Mouse (Mus musculus): ENCODE data around the gene Crygb.
"Not testable (repeated sequence)": the region's sequence is repeated elsewhere in the genome, so short reads cannot be mapped to it uniquely, and the experiment has no call there.

Crygb gene

DNA sequence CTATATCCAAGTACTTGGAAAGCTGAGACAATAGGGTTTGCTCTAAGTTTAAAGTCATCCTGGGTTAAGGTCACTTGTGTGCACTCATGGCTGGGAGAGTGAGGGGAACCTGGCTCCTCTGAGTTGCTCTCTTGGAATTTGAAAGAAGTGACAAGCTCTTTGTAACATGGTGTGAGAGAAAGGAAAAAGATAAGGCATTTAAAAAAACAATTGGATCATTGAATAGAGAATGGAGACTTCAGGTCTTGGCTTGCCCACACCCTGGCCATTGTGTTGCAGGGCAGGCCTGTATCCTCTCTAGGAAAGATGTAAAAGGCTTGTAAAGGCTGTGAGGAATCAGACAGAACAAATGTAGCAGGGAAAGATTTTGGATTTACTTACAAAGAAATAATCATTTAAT, 14.2 kb downstream of the Crygb start:
- no peak for DNase-seq

DNA sequence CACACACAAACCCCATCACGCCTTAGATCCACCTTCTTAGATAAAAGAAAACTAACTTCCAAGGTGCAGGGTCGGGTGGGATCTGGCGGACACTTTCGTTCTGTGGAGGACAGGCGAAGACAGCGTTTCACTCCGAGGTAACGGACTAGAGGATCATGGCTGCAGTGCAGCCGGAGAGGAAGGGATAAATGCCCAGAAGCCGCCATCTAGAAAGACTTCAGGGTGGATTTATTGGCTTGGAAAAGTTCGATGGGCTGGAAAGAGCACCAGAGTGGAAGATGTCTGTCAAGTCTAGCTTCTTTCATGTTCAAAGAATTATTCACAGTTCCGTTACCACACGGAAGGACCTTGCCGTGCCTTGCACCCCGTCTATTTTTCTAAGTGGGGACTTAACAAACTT, 17.9 kb downstream of the Crygb start:
- no peak for DNase-seq

DNA sequence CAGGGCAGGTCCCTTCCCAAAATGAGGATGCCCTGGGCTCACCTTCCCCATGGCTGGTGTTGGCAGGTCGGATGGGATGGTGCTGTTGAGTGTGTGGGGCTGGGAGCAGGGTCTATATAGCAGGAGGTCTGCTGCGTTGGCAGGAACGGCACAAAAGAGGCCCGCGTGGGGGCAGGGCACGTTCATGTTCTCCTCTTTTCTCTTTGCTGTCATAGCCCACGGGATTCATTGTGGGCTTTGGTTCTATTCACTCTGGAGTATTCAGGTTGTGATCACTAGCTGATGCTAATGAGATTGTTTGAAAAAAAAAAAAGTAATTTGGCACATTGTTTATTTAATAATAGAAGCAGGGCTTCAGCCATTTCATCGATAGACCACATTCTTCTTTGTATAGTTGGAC, 18.7 kb downstream of the Crygb start, which contains the start of gene Crygd:
Crygd (minus strand) TSS at position 101 of the 400 bp plus-strand sequence.
- no peak for DNase-seq

DNA sequence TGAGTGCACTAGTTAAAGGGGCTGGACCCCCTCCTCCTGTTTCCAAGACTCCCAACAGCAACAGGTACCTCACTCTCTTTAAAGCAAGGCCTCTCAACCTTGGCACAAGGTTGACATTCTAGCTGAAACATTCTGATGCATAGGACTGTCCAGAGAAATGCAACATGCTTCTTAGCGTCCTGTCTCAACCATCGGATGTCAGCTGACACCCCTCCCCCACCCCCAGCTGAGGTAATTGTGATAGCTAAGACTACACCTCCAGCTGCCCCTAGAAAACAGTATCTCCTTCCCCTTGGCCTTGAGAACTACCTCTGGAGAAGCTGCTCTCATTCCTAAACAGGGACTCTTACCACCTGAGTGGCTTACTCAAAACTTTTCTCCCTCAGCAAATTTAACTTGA, 29.9 kb downstream of the Crygb start:
- DNase-seq, result no peak

DNA sequence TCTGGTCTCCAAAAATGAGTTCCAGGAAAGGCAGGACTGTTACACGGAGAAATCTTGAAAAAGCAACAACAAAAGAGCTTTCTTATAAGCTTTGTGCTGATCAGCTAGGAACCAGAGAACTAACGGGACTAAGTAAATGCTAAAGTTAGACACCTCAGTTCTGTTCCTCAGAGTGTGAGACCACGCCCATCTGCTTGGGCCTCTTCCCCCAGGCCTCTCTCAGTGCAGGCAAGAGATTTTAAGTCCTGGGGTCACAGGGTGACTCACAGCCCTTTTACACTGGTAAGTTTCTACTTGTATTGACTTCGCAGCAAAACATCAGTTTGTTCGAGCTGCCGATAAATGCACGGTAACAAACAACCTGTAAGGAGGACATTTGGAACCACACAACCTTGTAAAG, 30.4 kb downstream of the Crygb start:
- DNase-seq, result no peak

DNA sequence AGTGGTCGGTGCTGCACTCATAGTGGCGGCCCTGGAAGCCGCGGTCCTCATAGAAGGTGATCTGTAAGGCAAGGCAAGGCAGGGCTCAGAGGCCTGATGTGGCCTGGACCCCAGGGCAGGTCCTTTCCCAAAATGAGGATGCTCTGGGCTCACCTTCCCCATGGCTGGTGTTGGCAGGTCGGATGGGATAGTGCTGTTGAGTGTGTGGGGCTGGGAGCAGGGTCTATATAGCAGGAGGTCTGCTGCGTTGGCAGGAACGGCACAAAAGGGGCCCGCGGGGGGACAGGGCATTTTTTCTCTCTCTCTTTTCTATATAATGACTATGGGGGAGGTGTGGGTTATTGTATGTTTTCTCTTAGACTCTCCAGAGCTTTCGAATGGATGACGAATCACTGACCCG, 31.1 kb downstream of the Crygb start, which contains the start of gene Cryge:
Cryge (minus strand) TSS at position 198 of the 400 bp plus-strand sequence.
- DNase-seq, result not testable (repeated sequence)

DNA sequence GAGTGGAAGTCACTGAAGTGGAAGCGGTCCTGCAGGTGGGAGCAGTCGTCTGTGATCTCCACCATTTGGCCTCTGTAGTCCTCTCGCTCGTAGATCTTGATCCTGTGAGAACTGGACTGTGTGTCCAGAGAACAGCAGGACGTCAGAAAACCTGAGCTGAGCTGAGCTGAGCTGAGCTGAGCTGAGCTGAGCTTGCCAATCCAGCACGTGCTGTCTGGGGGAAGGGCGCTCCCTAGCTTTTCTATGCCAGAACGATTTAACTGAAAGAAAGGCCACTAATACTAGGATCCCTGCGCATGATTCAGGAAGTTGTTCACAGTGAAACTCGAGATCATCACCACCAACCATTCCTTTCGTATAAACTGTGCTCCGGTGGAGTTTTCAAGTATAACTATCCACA, 33.3 kb downstream of the Crygb start:
- peak; percentile 38 to 59 for DNase-seq

DNA sequence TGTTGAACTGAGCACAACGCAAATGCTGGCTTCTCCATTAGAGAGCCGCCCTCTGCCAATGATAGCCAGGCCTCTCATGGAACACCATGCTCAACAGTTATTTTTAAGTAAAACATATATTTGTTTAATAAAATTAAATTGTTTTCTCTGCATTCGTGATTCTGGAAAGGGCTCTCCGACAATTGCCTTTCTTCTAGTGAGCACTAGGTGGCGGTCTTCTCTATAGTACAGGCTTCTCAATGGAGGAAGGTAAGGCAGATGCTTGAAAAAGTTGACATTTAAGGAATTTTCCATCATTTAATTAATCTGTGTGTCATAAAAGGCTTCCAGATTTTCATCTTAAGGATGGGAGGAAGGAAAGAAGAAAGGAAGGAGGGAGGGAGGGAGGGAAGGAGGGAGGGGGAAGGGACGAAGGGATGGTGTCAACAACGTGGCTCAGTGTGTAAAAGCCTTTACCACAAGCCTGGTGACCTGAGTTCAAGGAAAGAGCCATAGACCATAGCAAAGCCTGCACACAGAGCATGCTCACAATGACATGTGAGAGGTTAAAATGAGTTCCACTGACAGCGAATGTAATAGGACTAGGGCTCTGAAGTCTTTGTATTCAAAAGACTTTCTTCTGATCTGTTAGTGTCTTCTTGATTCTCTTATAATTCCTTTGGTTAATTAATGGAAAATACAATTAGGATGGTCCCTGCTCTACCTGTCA, 35.5 kb downstream of the Crygb start:
- peak in 1 of 2 experiments; percentile 39 for DNase-seq

DNA sequence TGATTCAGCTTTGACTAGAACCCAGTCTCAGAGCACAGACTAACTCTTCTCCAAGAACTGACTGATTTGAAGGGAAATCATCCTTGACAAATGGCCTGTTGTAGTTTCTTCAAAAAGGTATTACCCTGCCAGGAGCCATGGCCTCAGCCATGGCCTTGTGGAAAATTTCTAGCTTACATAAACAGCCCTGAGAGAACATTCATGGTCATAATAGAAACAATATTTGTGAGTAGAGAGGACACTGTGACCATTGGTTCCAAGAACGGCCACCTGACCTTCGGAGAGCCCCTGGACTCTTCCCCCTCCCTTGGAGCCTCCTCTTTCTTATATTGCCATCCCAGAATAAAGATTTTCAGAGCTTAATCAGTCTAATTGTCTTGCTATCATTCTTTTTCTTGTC, 38.7 kb downstream of the Crygb start:
- DNase-seq, result no peak

DNA sequence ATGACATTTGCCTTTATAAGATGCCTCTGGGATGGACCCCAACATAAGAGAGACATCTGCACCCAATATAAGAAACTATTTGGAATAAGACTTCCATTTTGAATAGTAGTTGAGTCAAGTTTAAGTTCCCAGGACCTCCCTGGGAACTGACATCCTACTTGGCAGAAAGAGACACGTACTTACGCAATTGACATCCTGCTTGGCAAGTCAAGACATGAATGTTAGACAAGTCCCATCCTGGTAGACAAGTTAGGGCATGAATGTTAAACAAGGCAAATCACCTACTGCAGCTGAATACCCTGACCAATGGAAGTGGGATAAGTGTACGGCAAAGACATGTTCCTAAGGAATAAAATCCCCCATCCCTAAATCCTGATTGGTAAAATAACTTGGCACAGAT, 40.3 kb downstream of the Crygb start:
- no peak for DNase-seq

DNA sequence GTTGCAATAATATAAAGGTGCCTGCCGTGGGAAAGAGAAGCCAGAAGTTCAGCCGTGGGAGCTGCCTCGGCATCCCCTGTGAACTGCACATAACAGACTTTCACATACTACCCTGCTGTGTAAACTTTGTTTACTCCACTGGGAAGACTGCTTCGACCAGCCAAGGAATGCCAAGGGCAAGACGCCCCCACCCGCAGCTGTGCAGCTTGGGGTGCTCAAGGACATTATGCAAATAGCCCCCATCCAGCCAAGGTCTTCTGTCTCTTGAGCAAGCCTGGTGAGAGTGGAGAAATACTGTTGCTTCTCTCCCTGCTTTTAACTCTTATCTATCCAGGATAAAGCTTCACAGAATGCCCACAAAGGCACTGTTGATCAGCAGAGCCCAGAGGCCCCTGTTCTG, 41.3 kb downstream of the Crygb start:
- no peak for DNase-seq

DNA sequence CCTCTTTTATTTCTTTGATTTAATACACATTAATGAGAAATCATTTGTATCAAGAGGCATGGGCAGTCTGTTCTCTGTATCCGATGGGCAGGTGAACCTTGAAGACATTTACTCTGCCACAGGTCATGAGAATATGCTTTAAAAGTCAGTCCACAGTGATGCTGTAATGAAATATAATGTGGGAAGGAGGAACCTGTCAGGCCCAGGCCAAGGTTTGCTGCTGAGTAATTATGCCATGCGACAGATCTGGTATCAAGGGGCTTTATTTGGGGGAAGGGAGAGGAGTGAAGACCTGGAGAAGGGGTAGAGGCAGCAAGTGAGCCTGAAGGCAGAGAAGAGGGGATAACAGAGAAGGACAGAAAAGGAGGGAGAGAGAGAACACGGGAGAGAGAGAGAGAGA, 42.4 kb downstream of the Crygb start:
- DNase-seq, result no peak

DNA sequence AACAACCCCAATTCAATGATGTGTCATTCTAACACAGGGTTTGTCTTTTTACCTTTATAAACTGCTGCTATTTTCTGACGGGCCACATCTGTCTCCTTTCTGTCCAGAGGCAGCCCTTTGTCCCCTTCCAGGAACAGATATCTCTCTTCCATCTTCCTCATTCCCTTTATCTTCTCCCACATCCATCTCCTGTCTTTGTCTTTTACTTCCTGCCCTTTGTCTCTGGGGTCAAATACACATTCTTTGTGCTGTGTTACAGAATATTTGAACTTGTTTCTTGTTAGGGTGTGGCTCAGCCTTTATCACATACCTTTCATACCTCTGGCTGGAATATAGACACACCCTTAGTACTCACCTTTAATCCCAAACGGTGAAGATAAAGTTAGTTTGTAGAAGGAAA, 44.5 kb downstream of the Crygb start:
- DNase-seq, result no peak

DNA sequence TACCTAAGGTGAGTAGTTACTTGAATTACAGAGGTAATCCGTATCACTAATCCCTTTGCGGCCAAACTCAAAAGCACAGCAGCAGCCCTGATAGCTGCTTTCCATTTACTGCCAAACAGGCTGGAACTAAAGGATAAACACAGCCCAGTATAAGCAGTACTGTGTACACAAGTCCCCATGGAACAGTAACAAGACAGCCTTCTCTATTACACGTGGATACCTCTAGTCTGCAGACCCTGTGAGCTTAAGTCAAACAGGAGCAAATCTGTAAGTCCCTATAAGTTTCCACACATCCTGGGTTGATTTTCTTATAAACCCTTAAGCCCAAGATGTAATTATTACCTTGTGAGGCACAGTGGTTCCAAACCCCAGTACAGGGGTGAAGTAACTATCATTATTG, 46.6 kb downstream of the Crygb start:
- DNase-seq, result no peak

DNA sequence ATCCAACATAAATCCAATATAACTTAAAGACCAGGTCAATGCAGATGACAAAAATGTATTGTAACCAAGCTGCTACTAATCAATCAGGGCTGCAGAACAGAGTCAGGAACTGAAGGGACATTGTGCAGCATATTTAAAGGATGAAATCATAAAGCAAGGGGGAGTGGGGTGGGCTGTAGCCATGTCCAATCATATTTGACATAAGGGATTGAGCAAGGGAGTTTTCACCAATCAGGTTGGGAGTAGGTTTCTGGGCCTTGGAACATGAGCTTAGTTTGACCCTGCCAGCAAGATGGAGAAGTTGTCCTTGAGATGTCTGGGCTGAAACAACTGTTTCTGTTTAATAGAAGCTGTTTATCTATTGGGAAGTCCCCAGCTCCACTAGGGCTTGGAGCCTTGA, 49.4 kb downstream of the Crygb start, which contains the start of gene Akr1cl:
Akr1cl (minus strand) TSS at position 119 of the 400 bp plus-strand sequence.
- DNase-seq, result no peak
